In genomic region chr4:97280712-97281111, GRCm38 (mm10) we compare ENCODE assay signal across 12 mouse cellular contexts.
"Had no signal": no experiment of that assay in that cellular context is flagged by ENCODE, and none has a peak within 500 bp of the region (broad histone marks: within the 10 kb centered on the region; RNA-seq: fewer than 3 reads in every experiment).

No protein-coding gene starts in this region.

- DNase-seq: kidney, adult 9 months; kidney, postnatal 4 days; liver; lung, adult 18-20 months; right cerebral cortex, adult 18-20 months; right cerebral cortex, postnatal 25 days; thymus, postnatal 36 days had no signal

- H3K4me1 ChIP-seq: limb, embryonic 12.5 days; neural tube, embryonic 13.5 days had no signal

- H3K36me3 ChIP-seq: limb, embryonic 12.5 days; neural tube, embryonic 13.5 days had no signal

- H3K4me2 ChIP-seq: limb, embryonic 12.5 days; neural tube, embryonic 13.5 days had no signal

- H3K4me3 ChIP-seq: layer of hippocampus, adult 2 months; limb, embryonic 12.5 days; neural tube, embryonic 13.5 days had no signal

- H3K27ac ChIP-seq: kidney, postnatal 0 days; layer of hippocampus, adult 2 months; limb, embryonic 12.5 days; liver, embryonic 14.5 days; neural tube, embryonic 13.5 days had no signal

- H3K27me3 ChIP-seq: limb, embryonic 12.5 days; neural tube, embryonic 13.5 days had no signal

- H3K9ac ChIP-seq: limb, embryonic 12.5 days; liver, embryonic 14.5 days; neural tube, embryonic 13.5 days had no signal

- H3K9me3 ChIP-seq: limb, embryonic 12.5 days; neural tube, embryonic 13.5 days had no signal
